Mouse (Mus musculus): ENCODE measurements around the gene Anp32a. TPM values are rescaled to one million over a fixed set of nuclear protein-coding genes. Genes with fewer than 3 reads are reported as not detected.

The Anp32a gene
- total and polyA plus RNA-seq, 3 experiments, result 182 to 516 (median 362) TPM

- DNase-seq (ENCODE audit: low read depth, low spot score), result no peak
- Histone ChIP-seq H3K27me3 (ENCODE audit: control insufficient read depth in 1 of 2, insufficient read depth in 2 of 2, low read length in 2 of 2) (no peaks in the 10 kb centered on the region), H3K4me1 (ENCODE audit: control insufficient read depth in 1 of 2, insufficient read depth in 2 of 2, low read length in 2 of 2) (peaks cover 6 to 22% of the 10 kb centered on the region in 2 experiments), H3K36me3 (ENCODE audit: control insufficient read depth in 1 of 2, insufficient read depth in 2 of 2, low read length in 2 of 2) (peaks cover 3 to 22% of the 10 kb centered on the region in 2 experiments), H3K79me2 (ENCODE audit: control insufficient read depth, insufficient read depth, low read length, poor library complexity) (peaks cover 63% of the 10 kb centered on the region), H3K9me3 (replicated peaks; ENCODE audit: insufficient read depth, low read length) (no peaks in the 10 kb centered on the region), H3K27ac (ENCODE audit: control insufficient read depth, low read depth, low read length) (no peak overlapping the region), H3K9ac (ENCODE audit: control insufficient read depth, low read depth, low read length, poor library complexity, severe bottlenecking) (no peak overlapping the region), H3K4me3 (ENCODE audit: control insufficient read depth in 1 of 2, insufficient read depth in 1 of 2, low read depth in 2 of 2, low read length in 2 of 2) (no peak overlapping the region)
- no peak for TF ChIP-seq CTCF (IDR thresholded peaks at IDR 0.05 in 2 of 3, conservative IDR thresholded peaks at IDR 0.05 in 1 of 3; ENCODE audit: control insufficient read depth in 1 of 3, insufficient read depth in 1 of 3, low read depth in 2 of 3, low read length in 3 of 3, poor library complexity in 1 of 3, severe bottlenecking in 1 of 3)
- TF ChIP-seq MEF2A (IDR thresholded peaks at IDR 0.05; ENCODE audit: extremely low read depth, insufficient replicate concordance, low read depth, low read length, poor library complexity, severe bottlenecking), result no peak
- TF ChIP-seq NRF1 (IDR thresholded peaks at IDR 0.05; ENCODE audit: insufficient read depth, low read depth, low read length, poor library complexity, severe bottlenecking), result no peak
- TF ChIP-seq MYC (IDR thresholded peaks at IDR 0.05; ENCODE audit: low read depth, low read length), result no peak
- TF ChIP-seq E2F4 (IDR thresholded peaks at IDR 0.05; ENCODE audit: borderline replicate concordance, low read depth, low read length), result no peak
- no peak for TF ChIP-seq BHLHE40 (IDR thresholded peaks at IDR 0.05; ENCODE audit: borderline replicate concordance, low read depth, low read length)
- no peak for TF ChIP-seq UBTF (IDR thresholded peaks at IDR 0.05; ENCODE audit: borderline replicate concordance, insufficient read depth, low read depth, low read length)
- TF ChIP-seq SMC3 (IDR thresholded peaks at IDR 0.05; ENCODE audit: low read depth, low read length), result no peak
- no peak for TF ChIP-seq MAFK (IDR thresholded peaks at IDR 0.05; ENCODE audit: borderline replicate concordance, low read depth, low read length)
- TF ChIP-seq ZMIZ1 (IDR thresholded peaks at IDR 0.05; ENCODE audit: low read depth, low read length), result no peak
- TF ChIP-seq KAT2A (conservative IDR thresholded peaks at IDR 0.05; ENCODE audit: low read depth, low read length), result no peak
- no peak for TF ChIP-seq POLR2AphosphoS2 (IDR thresholded peaks at IDR 0.05; ENCODE audit: low read length)
- no peak for TF ChIP-seq ELF1 (IDR thresholded peaks at IDR 0.05; ENCODE audit: low read depth, low read length)
- TF ChIP-seq MAZ (IDR thresholded peaks at IDR 0.05; ENCODE audit: low read depth, low read length), result no peak
- TF ChIP-seq NELFE (IDR thresholded peaks at IDR 0.05; ENCODE audit: low read depth, low read length), result no peak
- no peak for TF ChIP-seq POLR2A (IDR thresholded peaks at IDR 0.05; ENCODE audit: control insufficient read depth in 1 of 2, insufficient read depth in 1 of 2, low read depth in 1 of 2, low read length in 2 of 2, poor library complexity in 1 of 2)
- TF ChIP-seq USF1 (IDR thresholded peaks at IDR 0.05; ENCODE audit: low read depth, low read length), result no peak
- no peak for TF ChIP-seq USF2 (IDR thresholded peaks at IDR 0.05; ENCODE audit: borderline replicate concordance in 1 of 2, insufficient read depth in 1 of 2, low read depth in 1 of 2, low read length in 2 of 2)
- TF ChIP-seq TCF12 (IDR thresholded peaks at IDR 0.05; ENCODE audit: low read depth, low read length), result no peak
- no peak for TF ChIP-seq MAX (IDR thresholded peaks at IDR 0.05; ENCODE audit: low read length)
Observed at GRCm38 (mm10) chr9:62360889-62361288, 19.8 kb downstream of the Anp32a start.

All from MEL (cell line).